Mouse (Mus musculus) limb, embryonic 14.5 days (tissue): Measurements from ENCODE around the gene Gpt2. TPM values are rescaled to one million over a fixed set of nuclear protein-coding genes. Genes with fewer than 3 reads are reported as not detected.

Experiments used
- ATAC-seq: fragments of 200-750 bp; cut with Nextera tagmentation; 2 replicates; pipeline ENCODE4 v1.8.0; 2017; ENCODE audit warnings: low read depth, moderate number of reproducible peaks, moderate TSS enrichment; ENCODE audit not compliant: low FRiP score
- DNase-seq: peaks from one replicate; pipeline ENCODE4 v3.0.0-alpha.2; 2015; ENCODE audit warnings: low spot score
- H3K27ac ChIP-seq: fragments of 300-500 bp; sonication (generic); replicated peaks from 2 replicates; pipeline ENCODE4 v1.5.1; 2014; ENCODE audit warnings: low read depth, mild to moderate bottlenecking, low read length, moderate library complexity, mixed read lengths
- H3K27me3 ChIP-seq: fragments of 300-500 bp; sonication (generic); 2 replicates; pipeline ENCODE4 v1.6.1; 2014; ENCODE audit warnings: low read length, mixed read lengths; ENCODE audit not compliant: control insufficient read depth, insufficient read depth
- H3K36me3 ChIP-seq: fragments of 300-500 bp; sonication (generic); 2 replicates; pipeline ENCODE4 v1.6.1; 2014; ENCODE audit warnings: mild to moderate bottlenecking, low read length, moderate library complexity, mixed read lengths; ENCODE audit not compliant: control insufficient read depth, insufficient read depth
- H3K4me1 ChIP-seq: fragments of 300-500 bp; sonication (generic); 2 replicates; pipeline ENCODE4 v1.6.1; 2014; ENCODE audit warnings: antibody characterized with exemption, low read length, mixed read lengths; ENCODE audit not compliant: control insufficient read depth, insufficient read depth
- H3K4me2 ChIP-seq: fragments of 300-500 bp; sonication (generic); replicated peaks from 2 replicates; pipeline ENCODE4 v1.6.1; 2014; ENCODE audit warnings: low read depth, mild to moderate bottlenecking, low read length, moderate library complexity; ENCODE audit not compliant: severe bottlenecking
- H3K4me3 ChIP-seq: fragments of 300-500 bp; sonication (generic); replicated peaks from 2 replicates; pipeline ENCODE4 v1.5.1; 2014; ENCODE audit warnings: low read length
- H3K9ac ChIP-seq: fragments of 300-500 bp; sonication (generic); 2 replicates; pipeline ENCODE4 v1.6.1; 2014; ENCODE audit warnings: mild to moderate bottlenecking, low read depth, low read length, moderate library complexity; ENCODE audit not compliant: severe bottlenecking
- H3K9me3 ChIP-seq: fragments of 300-500 bp; sonication (generic); 2 replicates; pipeline ENCODE4 v1.6.1; 2016; ENCODE audit warnings: low read length; ENCODE audit not compliant: control insufficient read depth
- POLR2A ChIP-seq: fragments of 200-500 bp; IDR thresholded peaks from 2 replicates; pipeline ENCODE4 v1.8.0; 2012; ENCODE audit warnings: inconsistent platforms, mild to moderate bottlenecking, moderate library complexity, borderline replicate concordance; ENCODE audit not compliant: insufficient read depth, insufficient read length; ENCODE audit errors: extremely low read depth
- WGBS: fragments of 180-500 bp; shearing (Covaris S2); extraction: QIAGEN DNeasy Blood & Tissue Kit; methylation state at CpG from one replicate; pipeline ENCODE4 v1.1.7; 2014; 5-methylcytosine and 5-hydroxymethylcytosine counted together
- polyA plus RNA-seq, 2 experiments: library from polyadenylated mRNA; depleted of rRNA in 1 of 2; stranded (reverse) in 1 of 2; unstranded in 1 of 2; fragments of >200 nt; fragmentation: Nextera tagmentation in 1 of 2; extraction: Ambion mirVana in 1 of 2; gene quantifications; 2 replicates each; pipeline versions ENCODE4 v1.2.1 to v1.2.3; 2012 to 2014

Gene Gpt2
- polyA plus RNA-seq, 2 experiments = 24.6 to 36.2 TPM

DNA sequence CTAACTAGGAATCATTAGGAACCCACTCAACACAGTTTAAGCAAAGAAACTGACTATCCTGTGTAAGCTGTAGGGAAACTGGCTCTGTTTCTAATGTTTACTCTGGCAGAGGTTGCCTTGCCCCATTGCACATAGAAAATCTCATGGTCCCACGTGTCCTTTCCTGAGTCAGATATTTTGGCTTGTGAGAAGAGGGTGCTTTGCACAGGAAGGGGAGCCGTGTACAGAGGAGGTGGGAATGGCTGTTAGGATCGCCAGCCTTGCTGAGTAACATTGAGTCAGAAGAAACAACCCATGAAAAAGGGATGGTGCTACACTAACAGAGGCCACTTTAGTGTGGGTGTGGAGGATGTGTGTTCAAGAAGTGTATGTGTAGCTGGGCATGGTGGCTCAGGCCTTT is 36.6 kb downstream of the Gpt2 start:
- Histone ChIP-seq H3K4me3 (no peak overlapping the region), H3K36me3 (peaks cover 17% of the 10 kb centered on the region), H3K27me3 (no peaks in the 10 kb centered on the region), H3K4me2 (no peak overlapping the region), H3K4me1 (no peaks in the 10 kb centered on the region), H3K9ac (no peak overlapping the region), H3K27ac (no peak overlapping the region), H3K9me3 (no peaks in the 10 kb centered on the region)
- no peak for ATAC-seq
- no peak for DNase-seq
- 86% methylated on average over 3 of the region's 3 CpGs for whole genome bisulfite sequencing
- no peak for TF ChIP-seq POLR2A

GRCm38 (mm10) chr8:85530717-85531116 is 38.3 kb downstream of the Gpt2 start:
- TF ChIP-seq POLR2A = no peak
- H3K4me3 ChIP-seq = no peak overlapping the region
- peaks cover 14% of the 10 kb centered on the region for H3K36me3 ChIP-seq
- H3K27me3 ChIP-seq = no peaks in the 10 kb centered on the region
- H3K9me3 ChIP-seq = no peaks in the 10 kb centered on the region
- H3K27ac ChIP-seq = no peak overlapping the region
- 95% methylated on average over 1 of the region's 1 CpGs for WGBS
- H3K9ac ChIP-seq = no peak overlapping the region
- ATAC-seq = no peak
- H3K4me1 ChIP-seq = no peaks in the 10 kb centered on the region
- no peak for DNase-seq
- no peak overlapping the region for H3K4me2 ChIP-seq

DNA sequence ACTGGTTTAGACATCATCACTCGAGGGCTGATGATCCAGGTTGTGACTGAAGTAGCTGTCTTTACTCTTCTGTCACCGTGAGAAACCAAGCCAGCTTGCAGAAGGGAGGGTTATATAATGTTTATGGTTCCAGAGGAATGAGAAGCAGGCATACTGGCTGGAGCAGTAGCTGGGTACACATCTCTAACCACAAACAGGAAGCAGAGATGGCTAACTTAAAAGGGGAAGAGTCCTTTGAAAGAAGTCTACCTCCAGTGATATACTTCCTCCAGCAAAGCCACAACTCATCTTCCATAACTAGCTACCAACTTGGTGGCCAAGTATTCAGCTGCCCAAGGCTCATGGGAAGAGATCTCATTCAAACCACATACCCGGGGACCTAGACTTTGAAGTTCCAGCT is 39.1 kb downstream of the Gpt2 start:
- Histone ChIP-seq H3K36me3 (peaks cover 16% of the 10 kb centered on the region), H3K4me2 (no peak overlapping the region), H3K4me1 (no peaks in the 10 kb centered on the region), H3K9me3 (no peaks in the 10 kb centered on the region), H3K27me3 (no peaks in the 10 kb centered on the region), H3K4me3 (no peak overlapping the region), H3K27ac (no peak overlapping the region), H3K9ac (no peak overlapping the region)
- no peak for ATAC-seq
- no peak for TF ChIP-seq POLR2A
- 66% methylated on average over 3 of the region's 3 CpGs for WGBS
- DNase-seq = no peak

DNA sequence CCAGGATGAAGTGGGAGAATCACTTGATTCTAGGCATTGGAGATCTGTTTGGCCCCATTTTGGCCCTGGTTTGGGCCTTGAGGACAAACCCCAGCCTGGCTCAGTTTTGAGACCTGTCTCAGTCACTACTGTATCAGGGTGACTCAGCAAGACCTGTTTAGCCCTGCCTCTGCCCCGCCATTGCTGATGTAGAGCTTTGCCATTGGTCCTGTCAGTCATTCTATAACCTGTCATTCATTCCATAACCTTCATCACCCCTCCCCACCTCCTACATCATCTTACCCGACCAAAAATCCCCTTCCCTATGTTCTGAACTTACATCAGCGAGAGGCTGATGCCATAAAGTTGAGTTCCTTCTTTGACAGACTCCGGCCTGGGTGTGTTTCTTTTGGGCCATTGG is 40.5 kb downstream of the Gpt2 start:
- Histone ChIP-seq H3K27me3 (no peaks in the 10 kb centered on the region), H3K4me2 (no peak overlapping the region), H3K27ac (no peak overlapping the region), H3K36me3 (peaks cover 25% of the 10 kb centered on the region), H3K4me3 (no peak overlapping the region), H3K4me1 (no peaks in the 10 kb centered on the region), H3K9me3 (no peaks in the 10 kb centered on the region), H3K9ac (no peak overlapping the region)
- DNase-seq (no peak), ATAC-seq (no peak)
- WGBS = 84% methylated on average over 4 of the region's 4 CpGs
- TF ChIP-seq POLR2A = no peak

- no peak for ATAC-seq
- Histone ChIP-seq H3K27me3 (no peaks in the 10 kb centered on the region), H3K27ac (no peak overlapping the region), H3K9ac (no peak overlapping the region), H3K4me3 (no peak overlapping the region), H3K4me1 (no peaks in the 10 kb centered on the region), H3K4me2 (no peak overlapping the region), H3K36me3 (peaks cover 31% of the 10 kb centered on the region), H3K9me3 (no peaks in the 10 kb centered on the region)
- DNase-seq = no peak
- 88% methylated on average over 2 of the region's 2 CpGs for WGBS
- no peak for TF ChIP-seq POLR2A
Measured at GRCm38 (mm10) chr8:85533434-85533833, 41.1 kb downstream of the Gpt2 start.

- H3K4me1 ChIP-seq = no peaks in the 10 kb centered on the region
- peaks cover 39% of the 10 kb centered on the region for H3K36me3 ChIP-seq
- H3K9ac ChIP-seq = no peak overlapping the region
- DNase-seq (no peak), ATAC-seq (no peak)
- no peaks in the 10 kb centered on the region for H3K9me3 ChIP-seq
- H3K4me2 ChIP-seq = no peak overlapping the region
- WGBS = 71% methylated on average over 1 of the region's 1 CpGs
- no peaks in the 10 kb centered on the region for H3K27me3 ChIP-seq
- no peak overlapping the region for H3K27ac ChIP-seq
- no peak for TF ChIP-seq POLR2A
- H3K4me3 ChIP-seq = no peak overlapping the region
Measured at GRCm38 (mm10) chr8:85534163-85534562, 41.8 kb downstream of the Gpt2 start.
